Mouse (Mus musculus): ENCODE measurements at regions not wholly inside any gene's neighbourhood (a gene's known extent, or its start where the extent isn't known, plus 50 kb on each side); places are given as distances from the start of the nearest gene placed in this dataset.

GRCm38 (mm10) chr11:48552006-48552405, 248.1 kb upstream of the Rack1 start:
- TF ChIP-seq POLR2A (IDR thresholded peaks at IDR 0.05; ENCODE audit: low read depth, low read length) (no peak), CTCF (IDR thresholded peaks at IDR 0.05; ENCODE audit: borderline replicate concordance, insufficient read depth, low read length) (no peak)

Measured in embryonic fibroblast, embryonic 13.5 days (primary cell).